Mouse (Mus musculus) heart, adult 18-20 months (tissue): ENCODE measurements around the gene Gadd45gip1. TPM values are rescaled to one million over a fixed set of nuclear protein-coding genes. Genes with fewer than 3 reads are reported as not detected.
A peak's percentile ranks its signal among the peaks of the same experiment; 100 is the strongest.

ENCODE experiments used
- DNase-seq, 2 experiments: peaks; one replicate each; pipeline ENCODE4 v3.0.0; 2021 to 2022; ENCODE audit warnings: mixed read lengths in 1 of 2
- total RNA-seq, 2 experiments: library from RNA; stranded (reverse); gene quantifications; 2 replicates each; pipeline ENCODE4 v1.2.3; 2021

The Gadd45gip1 gene
- total RNA-seq, 2 experiments from 2014 or later, result 31.5 to 35.7 TPM

GRCm38 (mm10) chr8:84832034-84832717 lies 854 bp downstream of the Gadd45gip1 start:
- peak; percentile 82 to 89 for DNase-seq

- no peak for DNase-seq
Observed at GRCm38 (mm10) chr8:84832759-84833742, 1.7 kb downstream of the Gadd45gip1 start.

GRCm38 (mm10) chr8:84834002-84834865 lies 2.9 kb downstream of the Gadd45gip1 start:
- no peak for DNase-seq

GRCm38 (mm10) chr8:84834866-84835855 lies 3.8 kb downstream of the Gadd45gip1 start:
- DNase-seq, result no peak

GRCm38 (mm10) chr8:84837149-84837911 lies 6.0 kb downstream of the Gadd45gip1 start:
- DNase-seq, result no peak

- DNase-seq, result no peak
Observed at GRCm38 (mm10) chr8:84837912-84838470, 6.7 kb downstream of the Gadd45gip1 start.

GRCm38 (mm10) chr8:84838513-84838912 lies 7.2 kb downstream of the Gadd45gip1 start:
- DNase-seq, result no peak

- DNase-seq, result no peak
Observed at GRCm38 (mm10) chr8:84839411-84839810, 8.1 kb downstream of the Gadd45gip1 start.

- DNase-seq, result no peak
Observed at GRCm38 (mm10) chr8:84839875-84840247, 8.5 kb downstream of the Gadd45gip1 start.

- DNase-seq, result peak; percentile 92 to 94
Observed at GRCm38 (mm10) chr8:84840248-84840999, 9.1 kb downstream of the Gadd45gip1 start, which contains the start of gene Rad23a. Gene Rad23a (minus strand): TSS chr8:84840665.

GRCm38 (mm10) chr8:84841514-84841913 lies 10.2 kb downstream of the Gadd45gip1 start:
- DNase-seq, result no peak

- no peak for DNase-seq
Observed at GRCm38 (mm10) chr8:84844397-84845070, 13.2 kb downstream of the Gadd45gip1 start.

GRCm38 (mm10) chr8:84845355-84846093 lies 14.2 kb downstream of the Gadd45gip1 start:
- DNase-seq, result peak in 1 of 2 experiments; percentile 48

- peak in 1 of 2 experiments; percentile 31 for DNase-seq
Observed at GRCm38 (mm10) chr8:84846094-84846721, 14.9 kb downstream of the Gadd45gip1 start.

- DNase-seq, result peak; percentile 98 to 100
Observed at GRCm38 (mm10) chr8:84846722-84847572, 15.6 kb downstream of the Gadd45gip1 start, which contains the start of gene Calr. Gene Calr (minus strand): TSS chr8:84846934.
